Comparison of ENCODE assay signal across 28 mouse cellular contexts in the genomic region with DNA sequence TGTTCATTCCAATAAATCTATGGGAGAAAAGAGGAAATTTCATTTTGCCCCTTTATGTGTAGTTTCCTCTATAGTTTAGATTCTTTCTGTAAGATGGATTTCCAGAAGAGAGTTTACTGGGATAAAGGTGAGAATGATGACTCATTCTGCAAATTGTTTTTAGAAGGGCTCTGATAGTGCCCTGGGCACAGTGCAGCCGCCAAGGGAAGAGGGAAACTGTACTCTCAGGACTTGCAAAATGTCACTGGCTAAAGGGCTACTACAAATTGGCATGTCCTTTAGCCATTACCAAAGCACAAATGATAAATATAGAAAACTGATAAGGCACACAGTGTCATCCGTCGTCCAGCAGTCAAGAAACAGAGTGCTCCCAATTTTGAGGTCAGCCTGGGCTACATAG. TPM values are rescaled to one million over a fixed set of nuclear protein-coding genes. Genes with fewer than 3 reads are reported as not detected.
DNase-seq lines count a peak whose midpoint lies in the region; ATAC-seq lines count a peak whose summit lies in the region.
"Had no signal": no experiment of that assay in that cellular context is flagged by ENCODE, and none has a peak within 500 bp of the region (broad histone marks: within the 10 kb centered on the region; RNA-seq: fewer than 3 reads in every experiment).

No protein-coding gene starts in this region.

- H3K4me3 ChIP-seq in intestine, embryonic 16.5 days (ENCODE audit: low read length) = no peak overlapping the region
- H3K4me3 ChIP-seq: heart, embryonic 12.5 days; hindbrain, embryonic 12.5 days; intestine, embryonic 15.5 days; limb, embryonic 10.5 days; limb, embryonic 15.5 days; midbrain, embryonic 13.5 days; neural tube, embryonic 13.5 days had no signal

- H3K36me3 ChIP-seq in intestine, embryonic 16.5 days (ENCODE audit: control insufficient read depth, insufficient read depth, low read length) = no peaks in the 10 kb centered on the region
- H3K36me3 ChIP-seq: heart, embryonic 12.5 days; hindbrain, embryonic 12.5 days; intestine, embryonic 15.5 days; limb, embryonic 10.5 days; limb, embryonic 15.5 days; midbrain, embryonic 13.5 days; neural tube, embryonic 13.5 days had no signal

- no peak for ATAC-seq in intestine, embryonic 16.5 days
- ATAC-seq: activated CD4-positive, CD25-positive, alpha-beta regulatory T cell, adult 4 months; forebrain, embryonic 14.5 days; hindbrain, postnatal 0 days; intestine, embryonic 15.5 days; midbrain, embryonic 13.5 days had no signal

- 69% methylated on average over 3 of the region's 3 CpGs for WGBS in intestine, embryonic 16.5 days

- H3K27me3 ChIP-seq in intestine, embryonic 16.5 days (replicated peaks; ENCODE audit: control insufficient read depth, insufficient read depth, low read length) = no peaks in the 10 kb centered on the region
- H3K27me3 ChIP-seq: CH12.LX; heart, embryonic 12.5 days; hindbrain, embryonic 12.5 days; intestine, embryonic 15.5 days; limb, embryonic 15.5 days; midbrain, embryonic 13.5 days; neural tube, embryonic 13.5 days had no signal

- H3K4me1 ChIP-seq in intestine, embryonic 16.5 days (ENCODE audit: control insufficient read depth, insufficient read depth, low read length) = no peaks in the 10 kb centered on the region
- H3K4me1 ChIP-seq: hindbrain, embryonic 12.5 days; intestine, embryonic 15.5 days; limb, embryonic 15.5 days; midbrain, embryonic 13.5 days; neural tube, embryonic 13.5 days had no signal

- H3K4me2 ChIP-seq in intestine, embryonic 16.5 days (ENCODE audit: low read depth, low read length) = no peak overlapping the region
- H3K4me2 ChIP-seq: heart, embryonic 12.5 days; hindbrain, embryonic 12.5 days; intestine, embryonic 15.5 days; limb, embryonic 15.5 days; midbrain, embryonic 13.5 days; neural tube, embryonic 13.5 days had no signal

- DNase-seq in adrenal gland, adult 2 months = peak; percentile 25
- no peak for DNase-seq in adrenal gland, postnatal 4 days (ENCODE audit: low spot score in 2 of 2)
- peak; percentile 10 for DNase-seq in gastrocnemius, postnatal 25 days
- no peak for DNase-seq in gastrocnemius, postnatal 14 days
- DNase-seq in heart, adult 9 months (ENCODE audit: low spot score in 2 of 2) = peak; percentile 17 to 29
- no peak for DNase-seq in heart, postnatal 14 days
- peak; percentile 11 for DNase-seq in adipocyte (ENCODE audit: low spot score)
- DNase-seq: cerebellum, adult 11 months; cerebellum, adult 9-10 months; cerebellum, postnatal 36 days; kidney, adult 8-10 months; kidney, postnatal 14 days; layer of hippocampus, adult 9-11 months; lung, postnatal 10 days; right cerebral cortex, postnatal 4 days had no signal

- no peaks in the 10 kb centered on the region for H3K9me3 ChIP-seq in intestine, embryonic 16.5 days (ENCODE audit: control insufficient read depth, low read length)
- H3K9me3 ChIP-seq: heart, embryonic 12.5 days; hindbrain, embryonic 12.5 days; intestine, embryonic 15.5 days; limb, embryonic 10.5 days; limb, embryonic 15.5 days; midbrain, embryonic 13.5 days; neural tube, embryonic 13.5 days had no signal

- intact Hi-C loops in gastrocnemius, postnatal 14 days (cut with DNase I; ENCODE audit: low total_unique reads) = no loop called here
- intact Hi-C loops in heart, postnatal 14 days (cut with DNase I) = no loop called here

- H3K9ac ChIP-seq in intestine, embryonic 16.5 days (ENCODE audit: low read depth, low read length) = no peak overlapping the region
- H3K9ac ChIP-seq: heart, embryonic 12.5 days; hindbrain, embryonic 12.5 days; intestine, embryonic 15.5 days; limb, embryonic 15.5 days; midbrain, embryonic 13.5 days; neural tube, embryonic 13.5 days had no signal

- no peak overlapping the region for H3K27ac ChIP-seq in intestine, embryonic 16.5 days (ENCODE audit: low read length)
- H3K27ac ChIP-seq: hindbrain, embryonic 12.5 days; hindbrain, postnatal 0 days; intestine, embryonic 15.5 days; limb, embryonic 15.5 days; macrophage; midbrain, embryonic 13.5 days; neural tube, embryonic 13.5 days had no signal

RNA-seq across cellular contexts. Expression of a gene that starts 19.8 kb away (rescaled TPM):
- 10 to 100 TPM; 34.5 to 40.6 TPM for total RNA-seq in adrenal gland, adult 2 months (2021)
- 6.0 and 7.9 TPM in 2 replicates for polyA plus RNA-seq in adrenal gland, adult 2 months (2012; rRNA removed)
- 10 to 100 TPM; 43.3 to 51.3 TPM for total RNA-seq in adrenal gland, postnatal 4 days (2021)
- total RNA-seq in gastrocnemius, postnatal 25 days (2021) = 10 to 100 TPM; 28.5 to 31.8 TPM
- total RNA-seq in gastrocnemius, postnatal 14 days (2021) = 10 to 100 TPM; 32.5 to 35.1 TPM
- 10 to 100 TPM; 44.1 to 48.3 TPM for total RNA-seq in heart, postnatal 14 days (2021)
- polyA plus RNA-seq in intestine, embryonic 16.5 days (2015; fragmentation: Nextera tagmentation; extraction: Ambion mirVana) = 12.8 and 13.8 TPM in 2 replicates

Comparison
In these comparisons a context has a peak if more than half of its experiments do, and no peak if none do; other contexts are left out.
1. DNase-seq: peak in adrenal gland, adult 2 months (single experiment), gastrocnemius, postnatal 25 days (single experiment), heart, adult 9 months (2 of 2) and adipocyte (single experiment); none in adrenal gland, postnatal 4 days (0 of 2), gastrocnemius, postnatal 14 days (single experiment) and heart, postnatal 14 days (0 of 2).